Mouse (Mus musculus) embryo, embryonic 11 days (tissue): ENCODE results near the gene Capn13.
A peak's percentile ranks its signal among the peaks of the same experiment; 100 is the strongest.
"Not testable (repeated sequence)": the region's sequence is repeated elsewhere in the genome, so short reads cannot be mapped to it uniquely, and the experiment has no call there.

Experiments used
- DNase-seq: peaks from one replicate; pipeline ENCODE4 v3.0.0-alpha.2; 2015

Gene Capn13

GRCm38 (mm10) chr17:73273809-73274208 lies 126.9 kb downstream of the Capn13 start:
- DNase-seq: no peak

- no peak for DNase-seq
Observed at GRCm38 (mm10) chr17:73271797-73272600, 128.7 kb downstream of the Capn13 start.

GRCm38 (mm10) chr17:73270871-73271796 lies 129.5 kb downstream of the Capn13 start:
- no peak for DNase-seq

- no peak for DNase-seq
Observed at GRCm38 (mm10) chr17:73263077-73263501, 137.6 kb downstream of the Capn13 start.

- no peak for DNase-seq
Observed at GRCm38 (mm10) chr17:73262558-73262957, 138.1 kb downstream of the Capn13 start.

- not testable (repeated sequence) for DNase-seq
Observed at GRCm38 (mm10) chr17:73259258-73259657, 141.4 kb downstream of the Capn13 start.

GRCm38 (mm10) chr17:73258620-73259019 lies 142.0 kb downstream of the Capn13 start:
- peak; percentile 22 for DNase-seq
